Mouse (Mus musculus) ES-Bruce4 (cell line): ENCODE data around the gene Slc39a11.

Experiments
- CTCF ChIP-seq: IDR thresholded peaks from one replicate; pipeline ENCODE4 v1.8.1; 2011; ENCODE audit warnings: low read depth, low read length
- POLR2A ChIP-seq: IDR thresholded peaks from one replicate; pipeline ENCODE4 v1.8.1; 2011; ENCODE audit warnings: low read length; ENCODE audit not compliant: insufficient read depth

DNA sequence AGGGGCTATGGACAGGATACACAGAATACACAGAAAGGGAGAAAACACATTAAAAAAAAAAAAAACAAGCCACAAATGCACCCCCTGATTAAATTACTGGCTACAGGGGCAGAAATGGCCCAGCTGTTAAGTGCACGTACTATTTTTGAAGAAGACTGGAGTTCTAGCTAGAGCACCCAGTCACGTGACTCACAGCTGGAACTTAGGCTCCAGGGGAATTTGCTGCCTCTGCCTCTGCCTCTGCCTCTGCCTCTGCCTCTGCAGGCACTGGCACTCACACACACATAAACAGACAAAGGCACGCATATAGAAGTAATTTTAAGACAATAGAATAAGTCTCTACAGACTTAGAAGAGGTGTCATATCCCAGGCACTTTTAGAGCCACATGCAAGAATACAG lies 224.4 kb downstream of the Slc39a11 start:
- TF ChIP-seq CTCF (no peak), POLR2A (no peak)
